Mouse (Mus musculus) urinary bladder, postnatal 14 days (tissue): ENCODE measurements around the gene Eef1akmt1.

Source experiments
- DNase-seq: peaks from one replicate; pipeline ENCODE4 v3.0.0; 2021; ENCODE audit warnings: low spot score

Eef1akmt1 gene

GRCm38 (mm10) chr14:57571155-57572133 is at the start of gene Eef1akmt1:
Gene Eef1akmt1 (minus strand): TSS chr14:57571612.
- DNase-seq: peak; percentile 97

GRCm38 (mm10) chr14:57620598-57621236 is 49.3 kb upstream of the Eef1akmt1 start:
- DNase-seq: no peak

GRCm38 (mm10) chr14:57619487-57619886 is 48.1 kb upstream of the Eef1akmt1 start:
- DNase-seq: peak; percentile 23

- no peak for DNase-seq
Measured at GRCm38 (mm10) chr14:57617675-57618074, 46.3 kb upstream of the Eef1akmt1 start.

GRCm38 (mm10) chr14:57616339-57616965 is 45.0 kb upstream of the Eef1akmt1 start:
- DNase-seq: no peak

GRCm38 (mm10) chr14:57615828-57616227 is 44.4 kb upstream of the Eef1akmt1 start:
- DNase-seq: no peak

- DNase-seq: no peak
Measured at GRCm38 (mm10) chr14:57611034-57611433, 39.6 kb upstream of the Eef1akmt1 start.

- DNase-seq: no peak
Measured at GRCm38 (mm10) chr14:57609816-57610329, 38.5 kb upstream of the Eef1akmt1 start.

- DNase-seq: peak; percentile 90
Measured at GRCm38 (mm10) chr14:57607500-57607899, 36.1 kb upstream of the Eef1akmt1 start.

- DNase-seq: no peak
Measured at GRCm38 (mm10) chr14:57606663-57607365, 35.4 kb upstream of the Eef1akmt1 start.

GRCm38 (mm10) chr14:57593279-57593678 is 21.9 kb upstream of the Eef1akmt1 start:
- no peak for DNase-seq

- DNase-seq: no peak
Measured at GRCm38 (mm10) chr14:57591830-57592229, 20.4 kb upstream of the Eef1akmt1 start.

GRCm38 (mm10) chr14:57576364-57577060 is 5.1 kb upstream of the Eef1akmt1 start:
- no peak for DNase-seq

GRCm38 (mm10) chr14:57574792-57575587 is 3.6 kb upstream of the Eef1akmt1 start:
- DNase-seq: no peak

- no peak for DNase-seq
Measured at GRCm38 (mm10) chr14:57565626-57566025, 5.8 kb downstream of the Eef1akmt1 start.

- DNase-seq: no peak
Measured at GRCm38 (mm10) chr14:57556922-57557321, 14.5 kb downstream of the Eef1akmt1 start.

GRCm38 (mm10) chr14:57555471-57556070 is 15.8 kb downstream of the Eef1akmt1 start:
- DNase-seq: no peak

GRCm38 (mm10) chr14:57554434-57554833 is 17.0 kb downstream of the Eef1akmt1 start:
- DNase-seq: no peak

GRCm38 (mm10) chr14:57552945-57553344 is 18.5 kb downstream of the Eef1akmt1 start:
- DNase-seq: no peak

- no peak for DNase-seq
Measured at GRCm38 (mm10) chr14:57547062-57547461, 24.4 kb downstream of the Eef1akmt1 start.
